Mouse (Mus musculus): ENCODE results near the gene Mylip. TPM values are rescaled to one million over a fixed set of nuclear protein-coding genes. Genes with fewer than 3 reads are reported as not detected.

Gene Mylip
- total RNA-seq, 2 experiments from 2014 or later, result 18.8 to 21.0 TPM

- no peak for DNase-seq (ENCODE audit: low spot score in 2 of 2)
- TF ChIP-seq CTCF (conservative IDR thresholded peaks at IDR 0.05), result no peak
- Histone ChIP-seq H3K27ac (peak overlapping the region; percentile 80), H3K4me3 (no peak overlapping the region; the same call in 1 of the 2 replicates)
Measured at GRCm38 (mm10) chr13:45397896-45398805, 8.6 kb downstream of the Mylip start.

GRCm38 (mm10) chr13:45400700-45401099 is 11.2 kb downstream of the Mylip start:
- DNase-seq (ENCODE audit: low spot score in 2 of 2), result peak in 1 of 2 experiments; percentile 69

GRCm38 (mm10) chr13:45401816-45402215 is 12.3 kb downstream of the Mylip start:
- Histone ChIP-seq H3K27ac (no peak overlapping the region), H3K4me3 (no peak overlapping the region)
- DNase-seq (ENCODE audit: low spot score in 2 of 2), result no peak
- no peak for TF ChIP-seq CTCF (conservative IDR thresholded peaks at IDR 0.05)

More at GRCm38 (mm10) chr13:45400700-45401099, 11.2 kb downstream of the Mylip start:
- no peak for TF ChIP-seq CTCF (conservative IDR thresholded peaks at IDR 0.05)
- Histone ChIP-seq H3K27ac (peak overlapping the region; percentile 23; the same call in 1 of the 2 replicates), H3K4me3 (no peak overlapping the region)

GRCm38 (mm10) chr13:45402316-45403039 is 12.9 kb downstream of the Mylip start:
- Histone ChIP-seq H3K4me3 (no peak overlapping the region), H3K27ac (no peak overlapping the region)
- no peak for DNase-seq (ENCODE audit: low spot score in 2 of 2)
- no peak for TF ChIP-seq CTCF (conservative IDR thresholded peaks at IDR 0.05)

GRCm38 (mm10) chr13:45404269-45404668 is 14.7 kb downstream of the Mylip start:
- TF ChIP-seq CTCF (conservative IDR thresholded peaks at IDR 0.05), result no peak
- Histone ChIP-seq H3K27ac (no peak overlapping the region), H3K4me3 (no peak overlapping the region)
- no peak for DNase-seq (ENCODE audit: low spot score in 2 of 2)

- no peak overlapping the region for H3K27ac ChIP-seq
Measured at GRCm38 (mm10) chr13:45405194-45405810, 15.8 kb downstream of the Mylip start.

GRCm38 (mm10) chr13:45406289-45406688 is 16.7 kb downstream of the Mylip start:
- no peak for TF ChIP-seq CTCF (conservative IDR thresholded peaks at IDR 0.05)
- Histone ChIP-seq H3K4me3 (no peak overlapping the region), H3K27ac (no peak overlapping the region)
- no peak for DNase-seq (ENCODE audit: low spot score in 2 of 2)

More at GRCm38 (mm10) chr13:45405194-45405810, 15.8 kb downstream of the Mylip start:
- TF ChIP-seq CTCF (conservative IDR thresholded peaks at IDR 0.05), result no peak
- H3K4me3 ChIP-seq, result no peak overlapping the region
- DNase-seq (ENCODE audit: low spot score in 2 of 2), result no peak

GRCm38 (mm10) chr13:45406703-45407102 is 17.2 kb downstream of the Mylip start:
- DNase-seq (ENCODE audit: low spot score in 2 of 2), result no peak
- no peak overlapping the region for H3K27ac ChIP-seq
- H3K4me3 ChIP-seq, result no peak overlapping the region
- TF ChIP-seq CTCF (conservative IDR thresholded peaks at IDR 0.05), result no peak

GRCm38 (mm10) chr13:45410936-45411335 is 21.4 kb downstream of the Mylip start:
- no peak overlapping the region for H3K4me3 ChIP-seq
- DNase-seq (ENCODE audit: low spot score in 2 of 2), result no peak
- TF ChIP-seq CTCF (conservative IDR thresholded peaks at IDR 0.05), result no peak
- no peak overlapping the region for H3K27ac ChIP-seq

GRCm38 (mm10) chr13:45413066-45413465 is 23.5 kb downstream of the Mylip start:
- TF ChIP-seq CTCF (conservative IDR thresholded peaks at IDR 0.05), result peak; percentile 52
- DNase-seq (ENCODE audit: low spot score in 2 of 2), result no peak
- Histone ChIP-seq H3K4me3 (no peak overlapping the region), H3K27ac (no peak overlapping the region)

- Histone ChIP-seq H3K27ac (no peak overlapping the region), H3K4me3 (no peak overlapping the region)
- no peak for DNase-seq (ENCODE audit: low spot score in 2 of 2)
- no peak for TF ChIP-seq CTCF (conservative IDR thresholded peaks at IDR 0.05)
Measured at GRCm38 (mm10) chr13:45414031-45414430, 24.5 kb downstream of the Mylip start.

- TF ChIP-seq CTCF (conservative IDR thresholded peaks at IDR 0.05), result no peak
- Histone ChIP-seq H3K27ac (no peak overlapping the region), H3K4me3 (no peak overlapping the region)
- DNase-seq (ENCODE audit: low spot score in 2 of 2), result no peak
Measured at GRCm38 (mm10) chr13:45416621-45417057, 27.1 kb downstream of the Mylip start.

GRCm38 (mm10) chr13:45418986-45419385 is 29.4 kb downstream of the Mylip start:
- Histone ChIP-seq H3K27ac (no peak overlapping the region), H3K4me3 (no peak overlapping the region)
- DNase-seq (ENCODE audit: low spot score in 2 of 2), result no peak
- TF ChIP-seq CTCF (conservative IDR thresholded peaks at IDR 0.05), result no peak
